Mouse (Mus musculus) heart, embryonic 14.5 days (tissue): ENCODE data around the gene Rhot1. TPM values are rescaled to one million over a fixed set of nuclear protein-coding genes. Genes with fewer than 3 reads are reported as not detected.

Experiments used
- ATAC-seq: fragments of 200-750 bp; cut with Nextera tagmentation; 2 replicates; pipeline ENCODE4 v1.8.0; 2017; ENCODE audit warnings: low read depth, moderate TSS enrichment; ENCODE audit not compliant: insufficient number of reproducible peaks, insufficient read depth, low FRiP score
- H3K27ac ChIP-seq, 2 experiments: fragments of 200-500 bp in 1 of 2; fragments of 300-500 bp in 1 of 2; sonication (generic) in 1 of 2; replicated peaks in 1 of 2; 2 replicates each; pipeline ENCODE4 v1.5.1; 2012 to 2014; ENCODE audit warnings: low read depth in 2 of 2, low read length in 2 of 2, control low read depth in 1 of 2, mild to moderate bottlenecking in 1 of 2, mixed read lengths in 1 of 2; ENCODE audit not compliant: control insufficient read depth in 1 of 2, insufficient read depth in 1 of 2
- H3K27me3 ChIP-seq: fragments of 300-500 bp; sonication (generic); 2 replicates; pipeline ENCODE4 v1.6.1; 2014; ENCODE audit warnings: mild to moderate bottlenecking, low read length, control low read depth; ENCODE audit not compliant: control insufficient read depth, insufficient read depth
- H3K36me3 ChIP-seq: fragments of 300-500 bp; sonication (generic); 2 replicates; pipeline ENCODE4 v1.6.1; 2014; ENCODE audit warnings: mild to moderate bottlenecking, control low read depth, low read length, mixed read lengths; ENCODE audit not compliant: control insufficient read depth, insufficient read depth
- H3K4me1 ChIP-seq, 2 experiments: fragments of 200-500 bp in 1 of 2; fragments of 300-500 bp in 1 of 2; sonication (generic) in 1 of 2; 2 replicates each; pipeline ENCODE4 v1.6.1; 2012 to 2014; ENCODE audit warnings: low read length in 2 of 2, control low read depth in 1 of 2, mixed read lengths in 1 of 2; ENCODE audit not compliant: control insufficient read depth in 2 of 2, insufficient read depth in 2 of 2
- H3K4me2 ChIP-seq: fragments of 300-500 bp; sonication (generic); 2 replicates; pipeline ENCODE4 v1.6.1; 2014; ENCODE audit warnings: mild to moderate bottlenecking, low read length
- H3K4me3 ChIP-seq, 2 experiments: fragments of 200-500 bp in 1 of 2; fragments of 300-500 bp in 1 of 2; sonication (generic) in 1 of 2; 2 replicates each; pipeline ENCODE4 v1.5.1; 2012 to 2014; ENCODE audit warnings: low read length in 2 of 2, mild to moderate bottlenecking in 2 of 2, control low read depth in 1 of 2, low read depth in 1 of 2, moderate library complexity in 1 of 2; ENCODE audit not compliant: control insufficient read depth in 1 of 2, insufficient read depth in 1 of 2
- H3K9ac ChIP-seq: fragments of 300-500 bp; sonication (generic); 2 replicates; pipeline ENCODE4 v1.6.1; 2014; ENCODE audit warnings: mild to moderate bottlenecking, low read length
- H3K9me3 ChIP-seq: fragments of 300-500 bp; sonication (generic); 2 replicates; pipeline ENCODE4 v1.6.1; 2016; ENCODE audit warnings: low read length, control low read depth; ENCODE audit not compliant: control insufficient read depth
- WGBS: fragments of 180-500 bp; shearing (Covaris S2); extraction: QIAGEN DNeasy Blood & Tissue Kit; methylation state at CpG from one replicate; pipeline ENCODE4 v1.1.7; 2014; 5-methylcytosine and 5-hydroxymethylcytosine counted together
- polyA plus RNA-seq: library from polyadenylated mRNA; unstranded; fragments of >200 nt; fragmentation: Nextera tagmentation; extraction: Ambion mirVana; gene quantifications from 2 replicates; pipeline ENCODE4 v1.2.1, GENCODE M21; 2014

Rhot1 gene
- polyA plus RNA-seq, 1 experiment from 2014 or later: 75.2 TPM

DNA sequence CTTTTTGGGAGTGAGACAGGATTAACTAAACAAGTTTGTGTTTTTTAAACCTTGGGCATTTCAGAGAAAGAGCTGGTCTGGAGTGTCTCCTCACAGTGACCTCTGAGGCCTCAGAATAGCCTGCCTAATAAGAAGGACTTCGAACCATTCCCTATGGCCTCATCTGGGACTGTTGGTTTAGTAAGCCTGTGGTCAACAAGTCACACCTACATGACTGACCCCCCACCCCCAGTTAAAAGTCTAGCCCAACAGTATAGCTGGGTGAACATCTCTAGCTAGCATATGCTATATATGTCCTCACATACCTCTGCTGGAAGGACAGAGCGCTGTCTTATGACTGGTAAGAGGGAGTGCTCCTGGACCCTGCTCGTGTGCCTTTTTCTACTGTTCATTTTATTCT, 9.5 kb upstream of the Rhot1 start:
- Histone ChIP-seq H3K9me3 (no peaks in the 10 kb centered on the region), H3K36me3 (peaks cover 23% of the 10 kb centered on the region), H3K4me1 (no peaks in the 10 kb centered on the region), H3K27ac (no peak overlapping the region), H3K9ac (no peak overlapping the region), H3K4me3 (no peak overlapping the region), H3K27me3 (no peaks in the 10 kb centered on the region), H3K4me2 (no peak overlapping the region)
- 91% methylated on average over 3 of the region's 3 CpGs for WGBS
- no peak for ATAC-seq

DNA sequence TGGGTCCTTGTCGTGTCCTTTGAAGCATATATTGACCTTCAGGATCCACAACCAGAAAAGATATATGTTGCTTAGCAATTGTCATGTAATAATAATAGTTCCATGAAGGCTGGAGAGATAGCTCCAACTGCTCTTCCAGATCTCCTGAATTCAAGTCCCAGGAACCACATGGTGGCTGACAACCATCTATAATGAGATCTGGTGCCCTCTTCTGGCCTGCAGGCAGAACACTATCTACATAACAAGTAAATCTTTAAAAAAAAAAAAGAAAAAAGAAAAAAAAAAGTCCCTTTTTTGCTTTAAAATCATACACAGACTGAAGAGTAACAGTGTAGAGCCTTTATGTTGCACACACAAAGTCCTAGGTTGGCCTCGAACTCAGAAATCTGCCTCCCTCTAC, 9.0 kb upstream of the Rhot1 start:
- no peaks in the 10 kb centered on the region for H3K4me1 ChIP-seq
- H3K27ac ChIP-seq: no peak overlapping the region
- H3K36me3 ChIP-seq: peaks cover 18% of the 10 kb centered on the region
- H3K4me3 ChIP-seq: no peak overlapping the region
- no peak for ATAC-seq
- 93% methylated on average over 2 of the region's 2 CpGs for WGBS
- no peaks in the 10 kb centered on the region for H3K27me3 ChIP-seq
- no peaks in the 10 kb centered on the region for H3K9me3 ChIP-seq
- H3K4me2 ChIP-seq: no peak overlapping the region
- H3K9ac ChIP-seq: no peak overlapping the region

DNA sequence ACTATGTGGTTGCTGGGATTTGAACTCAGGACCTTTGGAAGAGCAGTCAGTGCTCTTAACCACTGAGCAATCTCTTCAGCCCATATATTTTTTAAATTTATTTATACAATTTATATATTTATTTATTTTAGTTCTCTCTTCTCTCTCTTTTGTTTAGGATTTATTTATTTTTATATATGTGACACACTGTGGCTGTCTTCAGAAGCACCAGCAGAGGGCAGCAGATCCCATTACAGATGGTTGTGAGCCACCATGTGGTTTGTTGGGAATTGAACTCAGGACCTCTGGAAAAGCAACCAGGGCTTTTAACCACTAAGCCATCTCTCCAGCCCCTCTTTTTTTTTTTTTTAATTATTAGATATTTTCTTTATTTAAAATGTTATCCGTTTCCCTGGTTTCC, 8.5 kb upstream of the Rhot1 start:
- 72% methylated on average over 1 of the region's 1 CpGs for WGBS
- no peak overlapping the region for H3K27ac ChIP-seq
- no peaks in the 10 kb centered on the region for H3K4me1 ChIP-seq
- no peaks in the 10 kb centered on the region for H3K9me3 ChIP-seq
- H3K4me2 ChIP-seq: no peak overlapping the region
- peaks cover 13% of the 10 kb centered on the region for H3K36me3 ChIP-seq
- no peak for ATAC-seq
- H3K9ac ChIP-seq: no peak overlapping the region
- H3K27me3 ChIP-seq: no peaks in the 10 kb centered on the region
- H3K4me3 ChIP-seq: no peak overlapping the region

DNA sequence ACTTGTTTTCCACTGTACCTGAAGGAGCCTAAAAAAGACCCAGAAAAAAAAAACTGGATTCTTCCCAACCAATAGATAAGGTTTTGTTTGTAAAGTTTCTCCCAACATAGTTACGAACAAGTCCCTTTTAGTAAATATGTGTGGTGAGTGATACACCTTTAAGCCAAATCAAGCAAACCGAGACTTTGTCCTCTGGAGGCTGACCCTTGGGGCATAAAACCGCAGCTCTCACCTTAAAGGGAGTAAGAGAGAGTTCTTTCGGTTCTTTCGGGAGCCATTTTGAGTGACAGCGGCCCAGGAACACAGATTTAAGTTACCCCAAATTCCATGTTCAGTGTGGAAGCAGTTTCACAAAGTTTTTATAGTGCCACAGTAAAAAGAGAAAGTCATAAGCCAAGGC, 6.5 kb upstream of the Rhot1 start:
- ATAC-seq: no peak
- no peak overlapping the region for H3K4me3 ChIP-seq
- H3K36me3 ChIP-seq: peaks cover 11% of the 10 kb centered on the region
- no peaks in the 10 kb centered on the region for H3K27me3 ChIP-seq
- no peaks in the 10 kb centered on the region for H3K9me3 ChIP-seq
- H3K27ac ChIP-seq: no peak overlapping the region
- no peak overlapping the region for H3K4me2 ChIP-seq
- no peak overlapping the region for H3K9ac ChIP-seq
- 73% methylated on average over 6 of the region's 6 CpGs for WGBS
- no peaks in the 10 kb centered on the region for H3K4me1 ChIP-seq

DNA sequence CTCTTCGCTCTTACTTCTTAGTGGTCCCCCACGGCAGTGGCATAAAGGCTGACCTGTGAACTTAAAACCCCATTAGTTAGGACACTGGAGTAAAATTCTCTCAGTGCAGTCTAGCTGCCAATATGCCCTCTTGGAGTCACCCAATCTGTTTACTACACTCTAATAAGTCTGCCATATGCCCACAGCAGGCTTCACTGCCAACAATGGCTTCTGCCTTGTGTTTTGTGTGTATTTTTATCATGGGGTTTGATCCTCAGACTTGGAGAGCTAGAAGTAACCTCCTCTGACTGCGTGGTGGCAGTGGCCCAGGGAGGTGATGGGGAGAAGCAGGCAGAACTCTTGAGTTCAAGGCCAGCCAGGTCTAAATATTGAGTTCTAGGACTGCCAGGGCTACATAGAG, 4.8 kb upstream of the Rhot1 start:
- H3K4me1 ChIP-seq: no peaks in the 10 kb centered on the region
- H3K36me3 ChIP-seq: peaks cover 5% of the 10 kb centered on the region
- no peak overlapping the region for H3K9ac ChIP-seq
- no peaks in the 10 kb centered on the region for H3K9me3 ChIP-seq
- ATAC-seq: no peak
- 69% methylated on average over 3 of the region's 3 CpGs for WGBS
- H3K4me2 ChIP-seq: no peak overlapping the region
- no peaks in the 10 kb centered on the region for H3K27me3 ChIP-seq
- no peak overlapping the region for H3K27ac ChIP-seq
- no peak overlapping the region for H3K4me3 ChIP-seq

DNA sequence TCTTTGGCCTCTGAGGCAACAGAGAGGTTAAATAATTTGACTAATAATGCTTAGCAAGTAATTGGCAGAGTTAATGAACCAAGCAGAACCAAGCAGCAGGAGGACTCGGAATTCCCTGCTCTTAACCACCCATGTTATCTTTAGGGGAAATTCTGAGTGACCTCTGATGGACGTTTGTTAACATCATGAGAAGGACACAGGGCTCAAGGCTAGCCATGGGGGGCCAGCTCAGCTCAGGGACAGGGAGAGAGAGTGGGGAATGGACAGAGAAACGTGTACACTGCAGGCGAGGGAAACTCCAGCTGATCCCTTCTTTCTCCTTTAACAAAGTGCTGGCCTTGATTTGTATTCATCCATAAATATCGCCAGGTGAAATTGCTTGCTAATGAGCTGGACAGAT, 3.9 kb upstream of the Rhot1 start:
- Histone ChIP-seq H3K4me3 (no peak overlapping the region), H3K4me2 (no peak overlapping the region), H3K4me1 (peaks cover 0 to 1% of the 10 kb centered on the region in 2 experiments; a peak in 1 of 4 replicates), H3K9me3 (no peaks in the 10 kb centered on the region), H3K27ac (no peak overlapping the region), H3K9ac (no peak overlapping the region), H3K27me3 (no peaks in the 10 kb centered on the region), H3K36me3 (no peaks in the 10 kb centered on the region)
- no peak for ATAC-seq
- WGBS: 55% methylated on average over 5 of the region's 5 CpGs

DNA sequence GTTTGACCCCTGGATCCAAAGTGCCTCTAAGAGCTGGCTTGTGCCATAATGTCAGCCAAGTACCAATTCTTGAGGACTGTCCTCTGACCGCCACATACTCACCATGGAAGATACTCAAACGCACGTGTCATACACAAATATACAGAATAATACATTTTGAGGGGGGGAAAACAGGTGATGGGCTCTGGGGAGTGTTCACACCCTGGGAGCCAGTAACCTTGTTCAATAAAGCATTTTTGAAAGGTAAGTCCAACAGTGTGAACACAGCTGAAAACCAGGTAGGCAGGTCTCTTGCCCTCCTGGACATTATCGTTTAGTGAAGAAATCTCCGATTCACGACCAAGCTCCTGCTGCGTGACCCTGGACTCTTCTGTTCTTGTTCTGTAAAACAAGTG, 357 bp upstream of the Rhot1 start:
- Histone ChIP-seq H3K36me3 (0 out of 2 replicates have a peak, but pooled peaks cover 10% of the 10 kb centered on the region), H3K9me3 (no peaks in the 10 kb centered on the region), H3K27me3 (no peaks in the 10 kb centered on the region), H3K4me2 (no peak overlapping the region), H3K4me3 (no peak overlapping the region), H3K4me1 (peaks cover 2 to 10% of the 10 kb centered on the region in 2 experiments; a peak in 3 of 4 replicates), H3K27ac (no peak overlapping the region), H3K9ac (no peak overlapping the region)
- 34% methylated on average over 7 of the region's 7 CpGs for WGBS
- no peak for ATAC-seq

DNA sequence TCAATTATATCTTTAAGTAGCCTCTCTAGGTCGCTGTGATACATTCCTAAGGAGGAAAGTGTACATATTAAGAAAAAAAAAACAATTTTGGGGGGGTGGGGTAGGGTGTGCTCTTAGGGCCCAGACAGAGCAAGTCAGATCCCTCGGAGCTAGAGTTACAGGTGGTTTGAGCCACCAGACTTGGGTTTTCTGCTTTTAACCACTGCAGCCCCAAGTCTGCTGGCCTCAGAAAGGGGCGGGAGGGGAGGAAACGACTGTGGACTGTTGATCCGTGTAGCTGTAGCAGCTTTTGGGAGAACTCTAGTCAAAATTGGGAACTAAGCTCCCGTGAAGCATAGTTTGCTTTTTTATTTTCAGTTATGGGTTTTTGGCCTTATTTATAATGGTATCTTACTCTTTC, 1.5 kb downstream of the Rhot1 start:
- Histone ChIP-seq H3K9me3 (no peaks in the 10 kb centered on the region), H3K4me1 (peaks cover 2 to 10% of the 10 kb centered on the region in 2 experiments; a peak in 3 of 4 replicates), H3K27ac (0 out of 4 replicates have a peak overlapping the region, but pooled peaks of 1 of the 2 experiments have one; percentile 93), H3K27me3 (no peaks in the 10 kb centered on the region), H3K36me3 (peaks cover 27% of the 10 kb centered on the region), H3K4me3 (peak overlapping the region; percentile 11 to 65; a peak in 2 of 4 replicates), H3K4me2 (peak overlapping the region; percentile 78), H3K9ac (peak overlapping the region; percentile 91)
- no peak for ATAC-seq
- WGBS: 53% methylated on average over 6 of the region's 6 CpGs
